In genomic region chr2:14224387-14224786, GRCm38 (mm10) we compare ENCODE assay signal across 26 mouse cellular contexts. TPM values are rescaled to one million over a fixed set of nuclear protein-coding genes. Genes with fewer than 3 reads are reported as not detected.
"Had no signal": no experiment of that assay in that cellular context is flagged by ENCODE, and none has a peak within 500 bp of the region (broad histone marks: within the 10 kb centered on the region; RNA-seq: fewer than 3 reads in every experiment).

No protein-coding gene starts in this region.

- ATAC-seq: hindbrain, postnatal 0 days; intestine, embryonic 16.5 days had no signal

- H3K36me3 ChIP-seq: heart, embryonic 10.5 days; heart, embryonic 12.5 days; hindbrain, embryonic 10.5 days; hindbrain, embryonic 13.5 days; hindbrain, embryonic 15.5 days; limb, embryonic 10.5 days; limb, embryonic 12.5 days had no signal

- H3K4me2 ChIP-seq: heart, embryonic 12.5 days; hindbrain, embryonic 13.5 days; hindbrain, embryonic 15.5 days; limb, embryonic 12.5 days had no signal

- DNase-seq: gastrocnemius, adult 2 months; gastrocnemius, postnatal 10 days; gastrocnemius, postnatal 25 days; heart, adult 18-20 months; heart, postnatal 10 days; heart, postnatal 4 days; kidney, adult 18-20 months; kidney, adult 8-10 months; kidney, postnatal 10 days; kidney, postnatal 25 days; kidney, postnatal 4 days; liver had no signal

- H3K9me3 ChIP-seq: heart, embryonic 10.5 days; hindbrain, embryonic 10.5 days; hindbrain, embryonic 13.5 days; hindbrain, embryonic 15.5 days; limb, embryonic 10.5 days; limb, embryonic 12.5 days had no signal

- H3K4me3 ChIP-seq: gastrocnemius, adult 2 months; heart, embryonic 10.5 days; heart, embryonic 12.5 days; hindbrain, embryonic 10.5 days; hindbrain, embryonic 13.5 days; hindbrain, embryonic 15.5 days; layer of hippocampus, adult 2 months; left cerebral cortex, adult 2 months; limb, embryonic 10.5 days; limb, embryonic 12.5 days had no signal

- H3K9ac ChIP-seq: heart, embryonic 12.5 days; hindbrain, embryonic 13.5 days; hindbrain, embryonic 15.5 days; limb, embryonic 12.5 days had no signal

- H3K27ac ChIP-seq: gastrocnemius, adult 2 months; heart, embryonic 10.5 days; hindbrain, embryonic 10.5 days; hindbrain, embryonic 13.5 days; hindbrain, embryonic 15.5 days; hindbrain, postnatal 0 days; layer of hippocampus, adult 2 months; left cerebral cortex, adult 2 months; limb, embryonic 10.5 days; limb, embryonic 12.5 days had no signal

- H3K4me1 ChIP-seq: hindbrain, embryonic 13.5 days; hindbrain, embryonic 15.5 days; limb, embryonic 10.5 days had no signal

- H3K27me3 ChIP-seq: heart, embryonic 12.5 days; hindbrain, embryonic 13.5 days; hindbrain, embryonic 15.5 days; limb, embryonic 12.5 days had no signal

RNA-seq across cellular contexts. Expression of gene Tmem236, which starts 50.1 kb away (rescaled TPM):
- total RNA-seq: heart, adult 18-20 months; heart, postnatal 10 days; heart, postnatal 25 days; left cerebral cortex, postnatal 14 days had no signal
- polyA plus RNA-seq: heart, embryonic 10.5 days; heart, embryonic 14.5 days; hindbrain, embryonic 10.5 days; limb, embryonic 10.5 days; limb, embryonic 12.5 days had no signal
